Mouse (Mus musculus) liver, embryonic 14.5 days (tissue): ENCODE measurements around the gene Lhx1.

ENCODE experiments used
- CTCF ChIP-seq: IDR thresholded peaks from 2 replicates; pipeline ENCODE4 v1.5.1; 2016; ENCODE audit warnings: antibody characterized with exemption, low read depth, control low read depth
- EP300 ChIP-seq: IDR thresholded peaks from 2 replicates; pipeline ENCODE4 v1.6.1; 2016; ENCODE audit warnings: antibody characterized with exemption, low read depth

DNA sequence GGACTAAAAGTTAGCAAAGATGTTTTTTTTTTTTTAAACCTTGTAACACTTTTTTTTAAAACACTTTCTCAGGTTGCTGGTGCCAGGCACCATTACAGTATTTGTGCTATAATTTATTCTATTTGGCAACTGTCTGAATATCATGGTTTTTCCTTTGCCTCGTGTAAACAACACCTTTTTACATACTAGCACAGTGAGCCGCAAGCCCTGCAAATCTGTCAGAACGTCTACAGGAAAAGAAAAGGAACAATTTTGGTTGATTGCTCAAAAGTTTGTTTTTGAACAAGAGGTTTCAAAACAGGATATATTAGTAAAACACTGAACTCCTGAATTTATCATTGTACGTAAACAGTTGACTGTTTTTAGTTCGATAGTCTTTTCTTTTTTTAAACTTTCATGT lies 7.1 kb downstream of the Lhx1 start:
- TF ChIP-seq EP300 (no peak), CTCF (no peak)
